ENCODE assay signal across 18 mouse cellular contexts in the genomic region with DNA sequence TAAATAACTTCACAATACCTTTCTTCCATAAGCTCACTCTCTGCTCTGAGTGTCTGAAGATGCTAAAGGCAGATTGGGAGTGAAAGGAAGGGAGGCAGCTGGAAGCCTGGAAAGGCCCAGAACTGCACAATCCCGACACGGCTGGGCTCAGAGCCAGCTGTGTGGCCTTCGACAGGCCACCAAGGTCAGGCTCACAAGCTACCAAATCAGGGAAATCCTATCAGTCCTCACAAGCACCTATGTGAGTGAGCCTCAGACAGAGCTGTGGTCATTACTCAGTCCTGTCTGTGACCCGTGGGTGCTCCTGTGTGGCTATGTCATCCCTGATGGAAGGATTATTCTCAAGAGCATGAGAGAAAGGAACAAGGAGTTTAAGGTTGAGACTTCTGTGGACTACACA. TPM values are rescaled to one million over a fixed set of nuclear protein-coding genes. Genes with fewer than 3 reads are reported as not detected.
DNase-seq lines count a peak whose midpoint lies in the region; ATAC-seq and TF ChIP-seq lines count a peak whose summit lies in the region.
"Had no signal": no experiment of that assay in that cellular context is flagged by ENCODE, and none has a peak within 500 bp of the region (broad histone marks: within the 10 kb centered on the region; RNA-seq: fewer than 3 reads in every experiment).

No protein-coding gene starts in this region.

- WGBS in lung, embryonic 14.5 days: 67% methylated on average over 4 of the region's 4 CpGs
- 18% methylated on average over 4 of the region's 4 CpGs for WGBS in heart, embryonic 14.5 days
- 93% methylated on average over 4 of the region's 4 CpGs for WGBS in midbrain, embryonic 13.5 days

- H3K4me2 ChIP-seq in lung, embryonic 14.5 days: no peak overlapping the region
- no peak overlapping the region for H3K4me2 ChIP-seq in heart, embryonic 14.5 days (ENCODE audit: low read length)
- H3K4me2 ChIP-seq in midbrain, embryonic 13.5 days (replicated peaks): no peak overlapping the region
- H3K4me2 ChIP-seq: embryonic facial prominence, embryonic 15.5 days; limb, embryonic 15.5 days; midbrain, embryonic 11.5 days; neural tube, embryonic 13.5 days had no signal

- no peak overlapping the region for H3K4me3 ChIP-seq in lung, embryonic 14.5 days (ENCODE audit: low read depth, low read length)
- no peak overlapping the region for H3K4me3 ChIP-seq in heart, embryonic 14.5 days (ENCODE audit: control insufficient read depth in 1 of 2, insufficient read depth in 1 of 2, low read depth in 1 of 2, low read length in 2 of 2)
- H3K4me3 ChIP-seq in midbrain, embryonic 13.5 days (replicated peaks): no peak overlapping the region
- H3K4me3 ChIP-seq: embryonic facial prominence, embryonic 15.5 days; forebrain, embryonic 10.5 days; limb, embryonic 15.5 days; neural tube, embryonic 13.5 days had no signal

- H3K36me3 ChIP-seq in lung, embryonic 14.5 days (ENCODE audit: insufficient read depth): no peaks in the 10 kb centered on the region
- 0 out of 2 replicates have a peak, but pooled peaks cover 4% of the 10 kb centered on the region for H3K36me3 ChIP-seq in heart, embryonic 14.5 days (ENCODE audit: control insufficient read depth, insufficient read depth, low read length)
- H3K36me3 ChIP-seq in midbrain, embryonic 13.5 days: no peaks in the 10 kb centered on the region
- H3K36me3 ChIP-seq: embryonic facial prominence, embryonic 15.5 days; limb, embryonic 15.5 days; neural tube, embryonic 13.5 days had no signal

- no peaks in the 10 kb centered on the region for H3K4me1 ChIP-seq in lung, embryonic 14.5 days (ENCODE audit: insufficient read depth)
- H3K4me1 ChIP-seq in heart, embryonic 14.5 days (ENCODE audit: control insufficient read depth in 2 of 2, insufficient read depth in 2 of 2, low read length in 2 of 2): peaks cover 14 to 34% of the 10 kb centered on the region in 2 experiments
- H3K4me1 ChIP-seq in midbrain, embryonic 13.5 days (replicated peaks): no peaks in the 10 kb centered on the region
- H3K4me1 ChIP-seq: embryonic facial prominence, embryonic 15.5 days; limb, embryonic 15.5 days; neural tube, embryonic 13.5 days had no signal

- no peak for TF ChIP-seq CTCF in lung, embryonic 14.5 days (IDR thresholded peaks at IDR 0.05; ENCODE audit: low read depth)

- peak; percentile 44; the same call in 1 of the 2 replicates for ATAC-seq in lung, embryonic 14.5 days (ENCODE audit: insufficient read depth)
- ATAC-seq in heart, embryonic 14.5 days (ENCODE audit: insufficient number of reproducible peaks, insufficient read depth, low FRiP score, low read depth): no peak; the same call in 1 of the 2 replicates
- no peak for ATAC-seq in midbrain, embryonic 13.5 days
- ATAC-seq: hindbrain, embryonic 16.5 days had no signal

- no peak for DNase-seq in lung, embryonic 14.5 days
- no peak for DNase-seq in lung, postnatal 36 days
- DNase-seq in adrenal gland, postnatal 25 days: peak; percentile 81
- DNase-seq in testis, postnatal 10 days (ENCODE audit: low spot score): peak; percentile 62
- no peak for DNase-seq in thymus, adult 18-20 months
- DNase-seq: cerebellum, postnatal 14 days; embryo, embryonic 11 days; gastrocnemius, postnatal 10 days; kidney, adult 11 months; thymus, postnatal 14 days had no signal

- no peaks in the 10 kb centered on the region for H3K27me3 ChIP-seq in lung, embryonic 14.5 days (ENCODE audit: insufficient read depth, low read length)
- no peaks in the 10 kb centered on the region for H3K27me3 ChIP-seq in heart, embryonic 14.5 days (ENCODE audit: control insufficient read depth, insufficient read depth, low read length)
- no peaks in the 10 kb centered on the region for H3K27me3 ChIP-seq in midbrain, embryonic 13.5 days
- H3K27me3 ChIP-seq: embryonic facial prominence, embryonic 15.5 days; limb, embryonic 15.5 days; neural tube, embryonic 13.5 days had no signal

- no peaks in the 10 kb centered on the region for H3K9me3 ChIP-seq in lung, embryonic 14.5 days (ENCODE audit: low read depth, low read length)
- no peaks in the 10 kb centered on the region for H3K9me3 ChIP-seq in heart, embryonic 14.5 days (ENCODE audit: control insufficient read depth, low read length)
- H3K9me3 ChIP-seq in midbrain, embryonic 13.5 days: no peaks in the 10 kb centered on the region
- H3K9me3 ChIP-seq: embryonic facial prominence, embryonic 15.5 days; forebrain, embryonic 10.5 days; limb, embryonic 15.5 days; neural tube, embryonic 13.5 days had no signal

- H3K9ac ChIP-seq in lung, embryonic 14.5 days: no peak overlapping the region
- H3K9ac ChIP-seq in heart, embryonic 14.5 days (ENCODE audit: low read length): no peak overlapping the region
- no peak overlapping the region for H3K9ac ChIP-seq in midbrain, embryonic 13.5 days (replicated peaks)
- H3K9ac ChIP-seq: embryonic facial prominence, embryonic 15.5 days; limb, embryonic 15.5 days; neural tube, embryonic 13.5 days had no signal

- no peak overlapping the region for H3K27ac ChIP-seq in lung, embryonic 14.5 days (ENCODE audit: low read depth)
- peak overlapping the region; percentile 77 to 81 for H3K27ac ChIP-seq in heart, embryonic 14.5 days (replicated peaks in 1 of 2; ENCODE audit: control insufficient read depth in 1 of 2, insufficient read depth in 1 of 2, low read depth in 2 of 2, low read length in 2 of 2)
- no peak overlapping the region for H3K27ac ChIP-seq in midbrain, embryonic 13.5 days
- H3K27ac ChIP-seq: embryonic facial prominence, embryonic 15.5 days; forebrain, embryonic 10.5 days; limb, embryonic 15.5 days; neural tube, embryonic 13.5 days had no signal

RNA-seq across cellular contexts. Expression of a gene that starts 19.7 kb away (rescaled TPM):
- polyA plus RNA-seq in lung, embryonic 14.5 days (2014; fragmentation: Nextera tagmentation; extraction: Ambion mirVana): 27.6 and 28.0 TPM in 2 replicates
- 68.8 and 69.7 TPM in 2 replicates for total RNA-seq in adrenal gland, postnatal 25 days (2021)
- polyA plus RNA-seq in heart, embryonic 14.5 days (2014; fragmentation: Nextera tagmentation; extraction: Ambion mirVana): 89.0 and 90.8 TPM in 2 replicates
- polyA plus RNA-seq in midbrain, embryonic 13.5 days (2015; fragmentation: Nextera tagmentation; extraction: Ambion mirVana): 28.6 and 29.2 TPM in 2 replicates

Comparison
In these comparisons a context has a peak if more than half of its experiments do, and no peak if none do; other contexts are left out.
1. DNase-seq: peak in adrenal gland, postnatal 25 days (single experiment) and testis, postnatal 10 days (single experiment); none in lung, embryonic 14.5 days (single experiment), lung, postnatal 36 days (single experiment) and thymus, adult 18-20 months (0 of 2).
2. H3K27ac ChIP-seq: peak in heart, embryonic 14.5 days (2 of 2); none in lung, embryonic 14.5 days (single experiment) and midbrain, embryonic 13.5 days (single experiment).